Mouse (Mus musculus) bone marrow, adult 2 months (tissue): ENCODE results near the gene Eef1akmt1. TPM values are rescaled to one million over a fixed set of nuclear protein-coding genes. Genes with fewer than 3 reads are reported as not detected.
A peak's percentile ranks its signal among the peaks of the same experiment; 100 is the strongest.

ENCODE experiments used
- H3K27ac ChIP-seq: fragments of 200-500 bp; 2 replicates; pipeline ENCODE4 v1.5.1; 2012; ENCODE audit warnings: low read depth, mild to moderate bottlenecking, control low read depth, inconsistent platforms, low read length; ENCODE audit not compliant: control insufficient read depth, poor library complexity, insufficient read depth
- H3K4me1 ChIP-seq: fragments of 200-500 bp; 2 replicates; pipeline ENCODE4 v1.6.1; 2011; ENCODE audit warnings: low read length; ENCODE audit not compliant: control insufficient read depth, insufficient read depth
- H3K4me3 ChIP-seq: fragments of 200-500 bp; replicated peaks from 2 replicates; pipeline ENCODE3; 2011; ENCODE audit warnings: mild to moderate bottlenecking, low read depth, low read length, control low read depth; ENCODE audit not compliant: control insufficient read depth
- CTCF ChIP-seq: fragments of 200-500 bp; IDR thresholded peaks from 2 replicates; pipeline ENCODE4 v1.5.1; 2011; ENCODE audit warnings: low read length, control low read depth; ENCODE audit not compliant: control insufficient read depth, insufficient read depth
- POLR2A ChIP-seq: fragments of 200-500 bp; IDR thresholded peaks from 2 replicates; pipeline ENCODE4 v1.6.1; 2011; ENCODE audit warnings: low read depth, mild to moderate bottlenecking, control low read depth, low read length, borderline replicate concordance; ENCODE audit not compliant: control insufficient read depth
- WGBS: fragments of 180-500 bp; shearing (Covaris S2); methylation state at CpG from one replicate; pipeline ENCODE4 v1.1.7; 2018; 5-methylcytosine and 5-hydroxymethylcytosine counted together
- polyA plus RNA-seq: library from polyadenylated mRNA; stranded (reverse); fragments of >200 nt; gene quantifications from 2 replicates; pipeline ENCODE4 v1.2.4, GENCODE M21; 2011; ENCODE audit warnings: low replicate concordance; ENCODE audit not compliant: missing spikeins, insufficient read depth, insufficient read length

Gene Eef1akmt1
- polyA plus RNA-seq, result 6.0 and 7.6 TPM in 2 replicates

GRCm38 (mm10) chr14:57571155-57572133 lies at the start of gene Eef1akmt1:
Eef1akmt1 (minus strand) TSS chr14:57571612.
- 2% methylated on average over 35 of the region's 35 CpGs for WGBS
- no peak for TF ChIP-seq CTCF
- TF ChIP-seq POLR2A, result peak; percentile 85
- Histone ChIP-seq H3K27ac (no peak within 1 kb of the TSS), H3K4me3 (peak within 1 kb of the TSS; percentile 83), H3K4me1 (no peaks in the 10 kb centered on the region; the same call in 1 of the 2 replicates)

GRCm38 (mm10) chr14:57620598-57621236 lies 49.3 kb upstream of the Eef1akmt1 start:
- H3K4me3 ChIP-seq, result no peak overlapping the region
- TF ChIP-seq POLR2A (no peak), CTCF (no peak)
- no peaks in the 10 kb centered on the region; the same call in none of the 2 replicates for H3K4me1 ChIP-seq
- H3K27ac ChIP-seq, result no peak overlapping the region
- 76% methylated on average over 4 of the region's 4 CpGs for WGBS

GRCm38 (mm10) chr14:57619487-57619886 lies 48.1 kb upstream of the Eef1akmt1 start:
- WGBS, result 37% methylated on average over 2 of the region's 2 CpGs
- TF ChIP-seq CTCF, result no peak

GRCm38 (mm10) chr14:57617675-57618074 lies 46.3 kb upstream of the Eef1akmt1 start:
- Histone ChIP-seq H3K4me1 (no peaks in the 10 kb centered on the region; the same call in 1 of the 2 replicates), H3K27ac (no peak overlapping the region), H3K4me3 (no peak overlapping the region)
- TF ChIP-seq CTCF (no peak), POLR2A (no peak)
- WGBS, result 68% methylated on average over 1 of the region's 1 CpGs

More at GRCm38 (mm10) chr14:57619487-57619886, 48.1 kb upstream of the Eef1akmt1 start:
- Histone ChIP-seq H3K4me3 (no peak overlapping the region), H3K4me1 (no peaks in the 10 kb centered on the region; the same call in none of the 2 replicates), H3K27ac (no peak overlapping the region)

DNA sequence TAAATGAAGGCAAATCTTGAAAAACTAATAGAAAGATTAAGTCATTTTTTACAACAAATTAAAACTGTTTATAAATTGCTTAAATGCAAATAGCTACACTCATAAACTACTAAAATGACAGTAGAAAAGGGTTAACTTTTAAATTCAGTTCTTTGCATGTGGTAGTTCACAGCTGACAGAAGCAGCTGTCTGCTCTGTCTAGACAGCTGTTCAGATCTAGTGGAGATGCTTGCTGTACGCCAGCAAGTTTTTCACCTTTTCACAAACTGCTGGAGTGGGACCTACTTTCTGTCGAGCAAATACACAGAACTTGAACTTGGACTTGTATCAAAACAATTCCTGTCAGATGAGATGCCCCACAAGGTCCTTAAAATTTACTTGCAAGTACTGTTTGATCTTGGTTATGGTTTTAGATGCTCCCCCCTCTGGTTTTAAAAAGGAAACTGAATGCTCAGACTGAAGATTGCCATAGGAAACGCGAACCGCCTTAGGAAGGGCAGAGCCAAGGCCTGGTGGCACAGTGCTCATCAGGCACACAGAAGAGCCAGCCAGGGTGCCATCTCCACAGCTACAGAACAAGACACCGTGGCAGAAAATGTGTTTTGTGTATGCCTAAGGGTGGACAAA lies 45.0 kb upstream of the Eef1akmt1 start:
- Histone ChIP-seq H3K4me1 (no peaks in the 10 kb centered on the region; the same call in 1 of the 2 replicates), H3K4me3 (no peak overlapping the region), H3K27ac (no peak overlapping the region)
- WGBS, result 69% methylated on average over 6 of the region's 6 CpGs
- TF ChIP-seq CTCF, result no peak
- TF ChIP-seq POLR2A, result no peak

DNA sequence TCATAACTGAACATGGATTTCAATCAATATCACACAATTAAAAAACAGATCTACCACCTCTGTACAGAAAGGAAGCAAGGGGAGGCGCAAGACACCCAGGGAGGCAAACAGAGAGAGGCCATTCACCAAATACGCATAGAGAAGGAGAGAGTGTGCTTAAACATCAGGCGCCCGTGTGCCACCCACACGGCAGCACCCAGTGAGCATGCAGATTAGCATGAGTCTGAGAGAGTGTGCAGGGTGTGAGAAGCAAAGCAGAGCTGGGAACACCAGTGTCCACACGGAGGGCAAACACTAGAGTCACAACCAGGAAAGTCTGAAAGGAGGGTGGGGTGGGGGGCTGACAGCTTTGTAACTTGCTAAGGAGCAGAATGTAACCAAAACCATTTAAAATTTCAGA lies 44.4 kb upstream of the Eef1akmt1 start:
- no peak for TF ChIP-seq CTCF
- TF ChIP-seq POLR2A, result no peak
- Histone ChIP-seq H3K27ac (no peak overlapping the region), H3K4me3 (no peak overlapping the region), H3K4me1 (no peaks in the 10 kb centered on the region; the same call in 1 of the 2 replicates)
- 91% methylated on average over 6 of the region's 6 CpGs for WGBS

DNA sequence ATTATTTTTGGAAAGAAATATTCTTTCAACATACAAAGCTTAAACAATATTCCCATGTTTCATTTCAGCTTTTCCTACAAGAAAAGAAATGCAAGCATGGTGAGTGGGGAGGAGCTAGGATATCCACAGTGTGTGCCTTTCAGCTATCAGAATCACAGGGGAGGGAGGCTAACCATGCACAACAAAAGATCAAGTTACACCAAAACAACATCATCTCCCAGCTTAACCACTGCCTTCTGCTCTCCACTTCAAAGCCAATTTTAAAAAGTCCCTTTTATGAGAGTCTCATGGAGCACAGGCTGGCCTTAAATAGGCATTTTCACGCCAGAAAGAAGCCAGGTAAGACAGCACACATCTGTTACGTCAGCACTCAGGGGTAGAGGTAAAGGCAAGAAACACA lies 39.6 kb upstream of the Eef1akmt1 start:
- TF ChIP-seq POLR2A, result no peak
- TF ChIP-seq CTCF, result no peak
- Histone ChIP-seq H3K4me1 (no peaks in the 10 kb centered on the region), H3K27ac (no peak overlapping the region), H3K4me3 (no peak overlapping the region)
- 90% methylated on average over 2 of the region's 2 CpGs for WGBS
